Mouse (Mus musculus) testis, adult 2 months (tissue): ENCODE measurements around the gene Bsdc1.

Experiments
- CTCF ChIP-seq: fragments of 200-500 bp; IDR thresholded peaks from 2 replicates; pipeline ENCODE4 v1.5.1; 2012; ENCODE audit warnings: low read depth, mild to moderate bottlenecking, inconsistent platforms, low read length, moderate library complexity; ENCODE audit not compliant: control insufficient read depth, insufficient read depth, insufficient replicate concordance
- POLR2A ChIP-seq: fragments of 200-500 bp; IDR thresholded peaks from 2 replicates; pipeline ENCODE4 v1.6.1; 2012; ENCODE audit warnings: low read depth, mild to moderate bottlenecking, inconsistent platforms, low read length, moderate library complexity; ENCODE audit not compliant: control insufficient read depth

- TF ChIP-seq POLR2A (no peak), CTCF (no peak)
Measured at GRCm38 (mm10) chr4:129525338-129525737, 64.0 kb downstream of the Bsdc1 start.
